Mouse (Mus musculus) thymus, postnatal 25 days (tissue): Measurements from ENCODE around the gene Hapln4.

Experiments used
- DNase-seq: peaks from one replicate; pipeline ENCODE4 v3.0.0; 2022

Gene Hapln4

DNA sequence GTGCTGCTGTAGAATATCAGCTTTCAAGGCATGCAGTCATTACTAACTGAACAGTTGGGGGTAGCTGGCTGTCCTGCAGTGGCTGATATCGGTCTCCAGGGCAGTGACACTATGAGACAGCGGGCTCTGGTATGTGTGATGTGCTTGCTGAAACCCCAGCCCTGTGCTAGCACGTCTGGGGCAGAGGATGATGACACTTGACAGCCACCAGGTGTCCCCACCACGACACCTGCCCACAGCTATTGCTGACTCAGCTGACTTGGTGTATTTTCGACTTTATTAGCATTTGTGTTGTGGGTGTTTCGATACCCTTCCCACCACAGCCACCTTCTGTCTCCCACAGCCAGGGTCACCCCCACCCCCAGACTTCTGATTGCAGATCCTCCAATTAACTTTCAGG lies 21.2 kb downstream of the Hapln4 start:
- DNase-seq = peak; percentile 62

DNA sequence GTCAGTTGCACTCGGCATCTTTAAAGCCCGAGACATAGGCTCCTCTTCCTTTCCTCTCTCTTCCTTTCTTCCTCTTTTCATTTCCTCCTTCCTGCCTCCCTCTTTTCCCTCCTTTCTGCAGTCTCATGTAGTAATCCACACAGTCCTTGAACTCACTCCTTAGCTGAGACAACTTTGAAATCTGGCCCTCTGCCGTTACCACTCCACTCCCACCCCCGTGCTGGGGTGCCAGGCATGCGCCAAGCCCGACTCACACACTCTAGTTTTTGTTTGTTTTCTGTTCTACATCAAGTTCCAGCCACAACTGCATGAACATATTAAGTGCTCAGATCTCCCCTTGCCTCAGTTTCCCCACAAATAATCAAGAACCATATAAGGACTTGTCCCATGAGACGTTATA lies 21.7 kb downstream of the Hapln4 start:
- DNase-seq = no peak

DNA sequence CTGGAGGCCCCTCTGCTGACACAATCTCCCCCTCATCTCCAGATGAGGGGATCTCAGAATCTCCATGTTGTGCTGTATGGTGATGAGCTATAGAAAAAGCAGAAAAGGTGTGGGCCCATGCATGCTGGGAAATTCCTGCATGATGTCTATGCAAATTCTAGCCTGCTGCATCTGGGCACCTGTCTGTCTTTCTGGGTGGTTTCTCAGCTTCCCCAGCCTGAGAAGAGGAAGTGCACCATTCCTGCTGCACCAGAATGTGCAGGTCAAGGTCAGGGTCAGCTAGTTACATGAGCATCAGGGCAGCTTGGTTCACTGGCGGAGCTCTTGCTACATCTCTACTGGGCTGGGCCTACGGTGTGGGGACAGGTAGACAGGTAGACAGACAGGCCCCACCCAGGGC lies 27.2 kb downstream of the Hapln4 start:
- DNase-seq = no peak

DNA sequence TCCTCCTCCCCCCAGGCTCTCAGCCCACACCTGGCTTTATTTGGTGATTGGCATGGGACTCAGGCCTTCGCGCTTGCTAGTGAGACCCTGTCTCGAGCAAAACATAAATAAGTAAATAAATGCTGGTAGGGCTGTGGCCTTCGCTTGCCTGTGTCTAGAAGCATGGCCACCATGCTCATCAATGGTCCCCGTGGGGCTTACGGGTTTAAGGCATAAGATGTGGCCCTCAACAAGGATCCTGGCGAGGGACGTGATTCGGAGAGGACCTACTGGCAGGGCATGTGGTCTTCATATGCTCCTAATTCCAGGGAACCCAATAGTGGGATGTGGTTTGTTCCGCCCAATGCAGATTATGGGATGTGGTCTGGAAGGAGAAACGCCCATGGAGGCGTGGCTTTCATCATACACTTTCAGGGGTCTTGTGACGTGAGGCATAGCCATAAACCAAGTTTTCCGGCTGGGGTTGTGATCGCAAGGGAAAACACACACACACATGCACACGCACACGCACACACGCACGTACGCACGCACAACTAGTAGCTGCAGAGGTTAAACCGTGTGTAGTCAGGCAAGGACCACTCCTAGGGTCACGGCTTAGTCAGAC lies 28.0 kb downstream of the Hapln4 start:
- no peak for DNase-seq

DNA sequence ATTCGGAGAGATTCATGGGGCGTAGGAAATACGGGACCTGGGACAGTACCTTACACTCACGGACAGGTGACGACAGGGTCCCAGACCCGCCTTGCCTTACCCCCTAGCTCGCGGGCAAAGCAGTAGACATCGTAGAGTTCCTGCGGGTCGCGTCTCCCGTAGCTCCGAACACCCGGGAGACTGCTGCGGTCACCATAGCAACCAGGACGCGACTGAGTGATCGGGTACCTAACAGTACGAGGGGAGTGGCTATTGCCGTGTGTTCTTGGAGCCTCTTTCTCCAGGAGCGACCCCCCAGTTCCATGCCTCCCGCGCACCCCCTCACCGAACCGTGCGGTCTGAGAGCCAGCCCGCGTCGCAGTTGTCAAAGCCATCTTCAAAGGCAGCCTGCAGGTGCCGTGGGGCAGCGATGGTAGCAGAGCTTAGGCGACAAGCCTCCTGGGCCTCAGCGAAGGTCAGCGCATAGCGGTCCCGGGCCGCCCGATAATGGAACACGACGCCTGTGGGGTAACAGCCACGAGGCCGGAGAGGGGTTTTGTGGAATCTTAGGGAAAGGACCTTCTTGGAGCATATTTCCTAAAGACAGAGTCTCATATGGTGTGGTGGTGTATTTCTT lies 29.3 kb downstream of the Hapln4 start:
- DNase-seq = no peak

DNA sequence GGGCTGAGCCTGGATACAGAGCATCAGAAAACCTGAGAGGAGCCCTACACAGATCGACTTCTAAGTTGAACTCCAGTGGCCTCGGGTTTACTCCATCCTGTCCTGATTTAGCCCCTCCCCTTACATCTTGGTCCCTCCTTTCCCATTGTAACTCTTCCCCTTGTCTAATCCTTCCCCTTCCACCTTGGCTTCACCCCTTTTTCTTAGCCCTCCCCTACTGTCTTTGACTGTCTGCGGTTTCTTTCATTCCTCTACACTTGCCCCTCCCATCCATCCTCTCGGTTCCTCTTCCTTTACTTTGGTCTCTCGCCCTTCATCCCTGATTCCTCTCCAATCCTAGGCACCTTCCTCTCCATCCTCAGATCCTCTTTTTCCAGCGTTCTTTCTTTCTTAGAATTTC lies 31.2 kb downstream of the Hapln4 start:
- no peak for DNase-seq

DNA sequence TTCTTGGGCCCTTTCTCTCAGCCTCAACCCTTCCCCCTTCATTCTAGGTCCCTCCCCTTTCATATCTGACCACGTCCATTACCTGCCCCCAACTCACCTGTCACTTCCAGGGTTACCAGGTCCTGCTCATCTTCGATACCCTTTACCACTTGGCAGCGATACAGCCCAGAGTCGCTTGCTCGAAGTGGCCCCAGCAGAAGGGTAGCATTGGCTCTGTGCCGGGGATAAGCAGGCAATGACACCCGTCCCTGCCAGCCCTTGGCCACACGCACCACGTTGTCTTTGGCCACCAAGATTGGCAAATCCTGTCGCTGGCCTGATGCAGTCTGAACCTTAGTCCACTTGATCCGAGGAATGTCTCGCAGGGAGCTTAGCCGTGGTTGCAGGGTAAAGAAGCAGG lies 31.6 kb downstream of the Hapln4 start:
- no peak for DNase-seq

DNA sequence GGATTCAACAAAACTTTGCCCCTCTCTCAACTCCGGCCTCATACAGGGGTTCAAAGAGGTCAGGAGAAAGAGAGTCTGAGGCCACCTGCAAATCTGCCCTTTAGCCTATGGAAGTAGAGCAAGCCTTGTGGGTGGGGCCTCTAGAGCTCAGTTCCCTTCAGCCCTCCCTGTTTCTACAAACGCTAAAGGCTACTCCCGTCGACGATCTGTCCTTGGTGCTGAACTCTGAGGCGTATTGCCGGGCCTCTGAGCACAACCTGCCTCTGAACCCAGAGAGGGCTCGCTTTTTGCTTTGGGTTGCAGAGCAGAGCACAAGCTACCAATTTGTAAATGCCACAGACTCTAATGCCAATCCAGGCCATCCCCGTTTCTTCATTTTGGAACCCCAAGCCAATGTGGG lies 34.4 kb downstream of the Hapln4 start:
- peak; percentile 16 for DNase-seq

DNA sequence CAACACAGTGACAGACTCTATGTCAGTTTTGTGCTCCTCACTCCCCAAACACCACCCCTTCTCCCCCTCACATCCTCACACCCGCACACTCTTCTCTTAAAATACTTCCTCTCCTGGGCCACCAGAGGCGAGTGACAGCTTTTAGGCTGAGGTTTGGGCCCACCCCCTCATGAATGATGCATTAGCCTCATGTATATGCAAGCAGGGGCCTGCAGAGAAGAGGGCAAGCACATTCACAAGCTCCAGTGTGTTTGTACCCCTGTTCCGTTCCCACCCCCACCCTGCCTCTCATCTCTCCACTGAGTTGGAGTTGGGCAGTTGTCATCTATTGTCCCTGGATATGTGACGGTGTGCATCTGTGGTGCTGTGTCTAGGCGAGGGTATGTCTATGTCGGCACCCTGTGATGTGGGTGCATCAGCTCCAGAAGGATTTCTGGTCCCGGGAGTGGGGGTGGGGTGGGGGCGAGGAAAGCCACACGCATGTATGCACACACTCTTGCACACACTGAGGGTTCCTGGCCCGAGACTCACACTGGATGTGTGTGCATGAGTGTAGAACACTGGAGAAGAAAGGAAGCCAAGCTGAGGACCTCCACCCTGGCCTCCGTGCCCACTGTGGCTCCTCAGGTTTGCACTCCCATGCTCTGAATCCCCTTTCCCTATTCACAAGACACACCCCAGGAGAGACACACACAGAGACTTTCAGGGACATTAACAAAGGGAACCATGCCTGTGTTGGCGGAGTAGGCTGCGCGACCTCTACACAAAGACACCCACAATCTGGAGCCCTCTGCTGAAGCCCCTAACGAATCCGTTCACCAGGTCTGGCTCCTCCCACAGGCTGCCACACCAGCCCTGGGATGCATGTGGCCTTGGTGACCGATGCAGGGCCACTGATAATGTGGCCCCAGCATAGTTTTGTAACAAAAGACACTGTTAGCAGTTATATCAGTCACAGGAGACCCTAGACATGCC lies 35.8 kb downstream of the Hapln4 start:
- DNase-seq = no peak

DNA sequence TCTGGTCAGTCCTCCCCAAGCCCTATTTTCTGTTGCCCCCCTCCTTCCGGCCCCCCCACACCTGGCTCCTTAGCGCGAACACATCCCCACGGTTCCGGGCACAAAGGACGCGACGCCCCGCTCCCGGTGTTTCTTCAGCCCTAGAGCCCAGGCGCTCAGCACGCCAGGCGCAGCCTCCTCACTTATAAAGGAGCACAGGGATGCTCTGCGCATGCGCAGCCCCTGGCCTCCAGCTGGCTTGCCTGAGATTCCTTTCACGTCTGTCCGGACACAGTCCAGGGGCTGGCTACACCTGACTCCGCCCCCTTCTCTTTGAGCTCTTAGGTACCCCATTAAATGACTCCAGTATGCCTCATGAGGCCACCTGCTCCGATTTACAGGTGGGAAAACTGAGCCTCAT lies 37.4 kb downstream of the Hapln4 start, which contains the start of gene Ncan:
Gene Ncan (minus strand): TSS at position 207 of the 400 bp plus-strand sequence.
- no peak for DNase-seq

DNA sequence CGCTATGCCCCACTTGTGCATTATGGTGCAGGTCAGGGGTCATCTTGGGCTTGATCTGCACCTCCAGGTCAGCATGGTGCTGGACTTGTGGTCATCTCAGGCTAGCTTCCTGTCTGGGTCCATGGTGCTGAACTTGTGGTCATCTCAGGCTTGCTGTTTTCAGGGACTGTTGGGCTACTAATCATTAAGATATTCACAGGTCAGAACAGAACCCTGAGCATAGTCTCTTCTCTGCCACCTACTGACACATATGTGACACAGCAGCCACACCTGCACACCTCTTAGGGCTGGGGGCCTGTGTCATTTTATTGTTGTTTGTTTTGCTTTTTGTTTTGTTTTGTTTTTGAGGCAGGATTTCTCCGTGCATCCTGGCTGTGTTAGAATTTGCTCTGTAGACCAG lies 39.6 kb downstream of the Hapln4 start:
- DNase-seq = peak; percentile 23

DNA sequence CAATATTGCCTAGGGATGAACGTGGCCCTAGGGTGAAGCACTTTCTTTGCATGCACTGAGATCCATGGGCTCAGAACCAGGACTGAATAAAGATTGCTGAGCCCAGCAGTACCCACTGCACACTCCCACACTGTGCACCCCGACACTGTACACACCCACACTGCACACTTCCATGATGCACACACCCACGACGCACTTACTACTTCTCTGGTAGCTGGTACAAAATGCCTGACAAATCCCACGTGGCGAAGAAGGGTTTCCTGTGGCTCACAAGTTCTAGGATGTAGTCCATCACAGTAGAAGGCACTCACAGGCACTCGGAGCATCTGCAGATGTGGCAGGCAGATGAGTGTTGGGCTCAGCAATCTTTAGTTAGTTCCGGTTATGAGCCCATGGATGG lies 41.7 kb downstream of the Hapln4 start:
- DNase-seq = no peak

DNA sequence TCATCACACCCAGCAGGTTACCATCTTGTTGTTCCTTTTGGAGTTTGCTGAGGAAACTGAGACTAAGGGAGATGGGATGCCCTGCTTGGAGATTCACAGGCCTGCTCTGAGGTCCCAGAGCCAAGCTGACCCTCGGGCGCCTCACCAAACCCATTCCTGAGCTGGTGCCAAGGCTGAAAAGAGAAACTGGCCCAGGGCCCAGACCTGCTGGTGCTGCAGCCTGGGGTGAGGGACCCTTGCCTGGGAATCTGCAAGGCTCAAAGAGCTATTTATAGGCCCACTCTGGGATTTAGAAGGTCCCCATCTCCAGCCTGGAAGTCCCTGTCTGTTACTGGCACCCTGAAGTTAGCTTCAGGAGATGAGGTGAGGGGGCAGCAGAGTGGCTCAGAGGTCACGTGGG lies 45.2 kb downstream of the Hapln4 start:
- DNase-seq = no peak

DNA sequence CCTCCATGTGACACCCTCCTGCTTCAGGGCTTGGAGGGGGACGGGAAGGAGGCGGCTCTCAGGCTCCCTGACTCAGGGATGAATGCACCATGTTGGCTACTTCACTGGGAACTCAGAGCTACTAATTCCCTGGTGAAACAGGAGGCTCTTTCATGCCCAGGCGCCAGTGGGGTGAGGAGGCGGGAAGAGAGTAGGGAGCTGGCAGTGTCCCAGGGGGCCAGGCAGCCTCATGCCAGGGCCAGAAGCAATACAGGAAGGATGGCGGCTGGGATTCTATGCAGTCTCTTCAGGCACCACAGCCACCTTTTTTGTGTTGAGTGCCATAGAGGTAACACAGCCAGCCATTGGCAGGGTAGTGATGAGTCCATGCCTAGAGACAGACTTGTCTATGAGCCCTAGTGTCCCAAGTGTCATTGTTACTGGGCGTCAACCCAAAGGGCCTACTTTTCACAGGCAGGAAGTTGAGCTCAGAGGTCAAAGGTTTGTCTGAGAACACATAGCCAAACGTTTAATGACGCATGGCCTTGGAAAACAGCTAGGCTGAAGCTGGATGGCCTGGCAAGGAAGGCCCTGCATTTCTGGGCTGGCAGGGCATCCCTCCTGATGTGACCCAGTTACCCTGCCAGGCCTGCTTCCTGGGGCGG lies 46.2 kb downstream of the Hapln4 start:
- no peak for DNase-seq

DNA sequence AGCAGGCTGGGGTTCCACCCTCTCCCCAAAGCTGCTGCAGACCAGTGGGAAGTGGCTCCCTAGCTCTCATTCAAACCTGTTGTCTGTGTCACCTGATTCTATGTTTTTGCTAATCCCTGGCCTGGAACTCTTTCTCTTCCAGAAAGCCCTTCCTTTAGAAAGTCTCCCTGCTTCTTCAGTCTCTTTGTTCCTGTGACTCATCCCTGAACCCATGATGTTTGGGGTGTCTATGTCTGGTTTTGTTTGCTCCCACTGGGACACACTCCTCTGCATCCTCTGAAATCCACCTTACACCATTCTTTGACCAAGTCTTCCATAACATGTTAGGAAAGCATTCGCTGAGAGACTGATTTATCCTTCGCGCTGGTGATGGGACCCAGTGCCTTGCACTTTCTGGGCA lies 46.8 kb downstream of the Hapln4 start:
- no peak for DNase-seq

DNA sequence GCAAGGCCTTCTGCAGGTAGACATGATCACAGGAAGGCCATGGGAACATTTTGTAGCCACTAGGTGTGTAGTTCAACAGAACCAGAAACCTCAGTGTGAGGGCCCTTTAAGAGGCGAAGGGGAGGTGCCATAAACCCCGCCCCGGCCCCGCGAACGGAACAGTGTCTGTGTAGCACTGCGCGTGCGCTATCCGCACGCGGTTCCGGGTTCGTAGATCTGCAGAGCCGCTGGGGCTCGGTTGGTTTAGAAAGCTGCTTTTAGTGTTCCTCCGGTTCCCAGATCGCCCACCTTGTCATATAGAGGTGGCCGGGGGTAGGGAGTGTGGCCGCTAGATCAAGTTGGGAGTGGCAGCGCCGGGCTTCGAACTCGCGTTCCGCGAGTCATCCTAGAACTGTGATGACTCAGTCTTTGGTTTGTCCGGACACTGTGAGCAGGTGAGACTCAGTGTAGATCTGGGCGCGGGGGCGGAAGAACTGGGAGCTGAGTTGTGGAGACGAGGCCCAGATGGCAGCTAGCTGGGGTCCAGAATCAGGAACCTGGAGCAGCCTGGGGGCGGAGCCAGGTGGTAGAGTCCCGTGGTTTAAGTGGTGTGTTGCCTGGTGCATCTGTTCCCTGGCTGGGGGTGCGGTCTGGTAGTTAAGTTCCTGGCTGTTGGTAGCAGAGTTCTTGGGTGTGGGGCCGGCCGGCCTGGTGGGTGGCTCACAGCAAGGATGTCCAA lies 48.1 kb downstream of the Hapln4 start, which contains the start of gene Nr2c2ap:
Gene Nr2c2ap (plus strand): TSS at position 168 of the 718 bp plus-strand sequence.
- peak; percentile 82 for DNase-seq

DNA sequence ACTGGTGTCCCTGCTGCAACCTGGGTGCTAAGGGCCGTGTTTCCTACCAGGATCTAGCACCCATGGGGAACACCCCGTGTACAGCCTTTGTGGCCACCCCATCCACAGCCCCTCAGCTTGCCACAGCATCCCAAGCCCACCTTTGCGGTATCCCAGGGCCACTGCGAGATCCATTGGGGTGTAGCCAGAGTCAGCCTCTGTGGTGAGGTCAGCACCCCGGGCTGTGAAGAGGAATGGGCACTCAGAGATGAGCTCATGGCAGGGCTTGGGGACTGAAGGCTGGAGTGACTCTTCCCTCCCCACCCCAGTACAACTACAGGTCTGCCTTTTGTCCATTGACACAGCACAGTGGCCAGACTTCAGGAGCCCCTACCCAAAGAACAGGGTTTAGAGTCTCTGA lies 50.8 kb downstream of the Hapln4 start:
- DNase-seq = no peak

DNA sequence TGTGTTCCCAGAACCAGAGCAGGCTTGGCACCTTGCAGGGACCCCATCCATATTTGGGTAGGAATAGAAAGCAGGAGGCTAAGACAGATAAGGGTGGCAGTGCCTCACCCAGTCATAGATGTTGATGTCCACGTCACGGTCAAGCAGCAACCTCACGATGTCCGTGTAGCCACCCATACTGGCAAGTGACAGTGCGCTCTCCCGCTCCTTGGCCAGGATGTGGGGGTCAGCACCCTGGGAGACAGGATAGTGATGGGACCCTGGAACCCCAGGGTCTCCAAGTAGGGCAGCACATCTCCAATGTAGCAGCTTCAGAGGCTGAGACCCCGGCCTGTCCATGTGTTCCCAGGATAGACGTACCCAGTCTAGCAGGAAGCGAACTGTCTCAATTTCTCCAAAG lies 51.7 kb downstream of the Hapln4 start:
- DNase-seq = no peak

DNA sequence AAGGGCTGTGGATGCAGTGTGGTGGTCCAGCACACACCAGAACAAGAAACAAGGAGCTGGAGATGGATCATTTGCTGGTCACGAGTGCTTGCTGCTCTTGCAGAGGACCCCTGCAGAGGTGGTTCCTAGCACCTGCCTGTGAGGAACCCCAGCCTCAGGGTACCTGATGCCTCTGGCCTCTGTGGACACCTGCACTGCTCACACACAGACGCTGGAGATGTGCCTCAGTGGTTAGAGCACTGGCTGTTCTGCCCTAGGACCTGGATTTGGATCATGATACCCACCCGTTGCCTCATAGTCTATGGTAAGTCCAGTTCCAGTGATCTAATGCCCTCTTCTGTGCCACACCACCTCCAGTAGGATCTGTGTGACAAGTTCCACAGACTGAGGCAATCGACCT lies 53.3 kb downstream of the Hapln4 start:
- no peak for DNase-seq

DNA sequence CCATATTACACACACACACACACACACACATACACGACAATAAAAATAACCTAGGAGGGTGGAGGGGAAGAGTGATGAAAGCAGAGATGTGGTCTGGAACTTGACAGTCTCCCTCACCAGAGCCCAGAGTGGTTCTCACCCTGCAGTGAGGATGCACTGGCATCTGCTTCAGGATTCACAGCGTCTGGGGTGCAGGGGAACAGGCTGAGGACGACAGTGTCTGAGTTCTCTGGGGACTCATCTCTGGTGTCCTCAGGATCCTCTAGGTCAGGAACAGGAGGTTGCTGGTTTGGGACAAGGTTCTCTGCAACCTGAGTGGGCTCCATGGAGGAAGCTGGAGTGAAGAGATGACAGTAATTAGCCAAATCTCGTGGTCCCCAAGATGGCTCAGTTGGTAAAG lies 54.6 kb downstream of the Hapln4 start:
- DNase-seq = no peak

DNA sequence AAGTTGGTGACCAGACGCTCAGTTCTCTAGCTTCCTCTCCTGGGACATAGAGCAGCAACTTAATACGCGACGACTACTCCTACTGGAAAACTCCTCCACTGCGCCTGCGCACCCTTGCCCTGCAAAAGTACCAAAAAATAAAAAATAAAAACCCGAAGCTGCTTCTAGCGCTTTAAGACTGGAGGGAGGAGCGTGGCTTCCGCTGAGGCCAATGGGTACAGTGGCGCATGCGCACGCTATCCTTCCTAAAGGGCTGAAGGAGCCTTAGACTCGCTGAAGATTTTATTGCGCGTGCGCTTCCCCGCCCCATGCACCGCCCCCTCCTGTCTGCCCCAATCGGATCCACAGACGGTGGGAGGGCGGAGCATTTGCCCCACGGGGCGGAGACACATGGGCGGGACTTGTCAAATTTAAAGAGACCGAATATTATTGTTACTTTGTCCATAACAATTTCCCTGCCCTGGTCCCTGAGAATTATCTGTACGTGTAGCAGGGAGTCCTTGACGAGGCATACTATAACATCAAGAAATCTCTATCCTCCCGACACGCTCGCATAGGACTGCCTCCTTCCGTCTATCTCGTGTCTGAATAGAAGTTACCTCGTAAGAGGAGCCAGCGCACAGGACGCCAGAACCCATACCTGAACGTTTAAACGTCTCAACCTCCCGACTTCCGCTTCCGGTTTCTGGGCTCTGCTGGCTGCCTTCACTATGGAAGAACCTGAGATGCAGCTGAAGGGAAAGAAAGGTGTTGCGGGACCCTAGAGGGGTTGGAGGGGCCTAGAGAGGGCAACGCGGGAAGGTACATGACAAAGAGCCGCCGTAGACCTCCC lies 56.0 kb downstream of the Hapln4 start, which contains the start of the genes Rfxank, Borcs8 and Mef2b:
Gene Rfxank (minus strand): TSS at position 129 of the 832 bp plus-strand sequence.
Gene Borcs8 (plus strand): TSS at position 474 of the 832 bp plus-strand sequence.
Gene Mef2b (plus strand): TSS at position 686 of the 832 bp plus-strand sequence.
- peak; percentile 99 for DNase-seq
